Mouse (Mus musculus) MN1 (cell line): ENCODE data around the gene Tmtc1.
A peak's percentile ranks its signal among the peaks of the same experiment; 100 is the strongest.

Experiments used
- DNase-seq: peaks from one replicate; pipeline ENCODE4 v3.0.0-alpha.2; 2016; ENCODE audit warnings: low spot score

Gene Tmtc1

DNA sequence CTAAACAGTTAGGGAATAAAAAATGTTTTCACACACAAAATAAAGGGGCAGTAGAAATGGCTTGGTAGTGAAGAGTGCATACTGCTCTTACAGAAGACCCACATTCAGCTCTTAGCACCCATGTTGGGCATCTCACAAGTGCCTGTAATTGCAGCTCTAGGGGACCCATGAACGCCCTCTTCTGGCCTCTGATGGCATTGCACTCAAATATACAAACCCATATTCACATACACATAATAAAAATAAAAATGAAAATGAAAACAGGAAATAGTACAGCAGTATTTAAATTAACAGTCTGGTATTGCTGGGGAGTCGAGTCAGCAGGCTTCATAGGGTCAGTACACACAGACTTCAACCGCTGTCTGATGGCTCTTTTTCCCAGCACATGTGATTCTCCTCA lies 201.9 kb downstream of the Tmtc1 start:
- DNase-seq, result no peak

DNA sequence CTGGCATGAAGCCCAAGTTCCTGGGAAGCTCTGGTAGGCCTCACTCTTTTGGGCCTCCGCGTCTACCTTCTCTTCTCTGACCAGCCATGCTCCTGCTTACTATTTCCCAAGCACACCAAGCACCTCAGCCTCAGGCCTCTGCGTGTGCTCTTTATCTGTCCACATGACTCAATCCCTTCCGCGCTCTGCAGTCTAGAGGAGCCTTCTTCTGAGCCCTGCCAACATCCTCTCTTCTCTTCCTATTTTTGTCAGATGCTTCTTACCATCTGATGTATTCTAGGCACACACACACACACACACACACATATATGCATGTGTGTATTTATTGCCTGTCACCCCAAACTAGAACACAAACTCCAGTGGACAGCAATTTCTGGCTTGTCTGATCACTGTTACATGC lies 202.5 kb downstream of the Tmtc1 start:
- no peak for DNase-seq

DNA sequence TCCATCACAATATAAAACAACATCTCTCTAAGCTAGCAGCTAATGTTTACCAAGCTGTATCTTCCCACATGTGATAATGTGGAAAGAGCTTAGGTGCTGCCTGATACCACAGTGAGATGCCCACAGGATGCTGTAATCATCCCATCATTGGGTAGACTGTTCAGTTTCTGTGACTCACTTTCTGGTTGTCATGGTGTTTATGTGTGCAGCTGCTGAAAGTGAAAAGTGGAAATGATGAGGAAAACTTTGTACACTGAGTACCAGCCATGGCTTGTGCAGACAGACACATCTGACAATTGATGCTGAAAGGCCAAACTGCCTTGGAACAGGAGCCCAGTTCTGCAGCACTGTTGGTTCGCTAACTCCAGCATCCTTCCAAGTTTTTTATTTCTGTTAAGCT lies 204.9 kb downstream of the Tmtc1 start:
- no peak for DNase-seq

GRCm38 (mm10) chr6:148237453-148237852 lies 206.7 kb downstream of the Tmtc1 start:
- DNase-seq, result no peak

DNA sequence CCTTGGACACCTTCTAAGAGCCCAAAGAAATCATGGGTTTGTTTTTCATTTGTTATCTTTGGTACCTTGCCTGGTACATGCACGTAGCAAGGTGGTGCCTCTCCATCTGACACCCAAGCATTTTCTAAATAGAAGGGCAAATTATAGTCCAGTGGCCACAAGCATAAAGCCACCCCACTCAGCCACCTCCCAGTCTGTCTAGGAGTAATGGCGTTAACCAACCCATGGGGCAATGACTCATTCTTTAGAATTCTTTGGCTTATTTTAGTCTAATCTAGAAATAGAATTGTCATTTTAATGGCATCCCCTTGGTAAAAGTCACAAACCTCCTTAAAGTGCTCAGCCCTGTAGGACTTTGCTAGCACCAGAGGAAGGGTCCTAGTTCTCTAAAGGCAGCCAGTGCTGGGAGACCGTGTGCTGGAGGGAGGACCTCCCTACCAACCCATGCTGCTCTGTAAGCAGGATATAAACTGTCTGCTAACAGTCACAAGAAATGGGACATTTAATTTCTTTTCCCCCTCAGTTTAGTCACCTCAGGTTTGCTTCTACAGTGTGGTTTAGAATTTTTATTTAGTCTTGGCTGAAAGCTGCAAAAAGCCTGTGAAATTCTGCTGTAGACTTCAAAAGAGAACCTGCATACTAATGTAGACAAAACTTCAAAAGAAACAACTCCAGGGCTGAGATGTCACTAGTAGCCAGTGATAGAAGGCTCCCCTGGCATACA lies 209.9 kb downstream of the Tmtc1 start:
- DNase-seq, result no peak

DNA sequence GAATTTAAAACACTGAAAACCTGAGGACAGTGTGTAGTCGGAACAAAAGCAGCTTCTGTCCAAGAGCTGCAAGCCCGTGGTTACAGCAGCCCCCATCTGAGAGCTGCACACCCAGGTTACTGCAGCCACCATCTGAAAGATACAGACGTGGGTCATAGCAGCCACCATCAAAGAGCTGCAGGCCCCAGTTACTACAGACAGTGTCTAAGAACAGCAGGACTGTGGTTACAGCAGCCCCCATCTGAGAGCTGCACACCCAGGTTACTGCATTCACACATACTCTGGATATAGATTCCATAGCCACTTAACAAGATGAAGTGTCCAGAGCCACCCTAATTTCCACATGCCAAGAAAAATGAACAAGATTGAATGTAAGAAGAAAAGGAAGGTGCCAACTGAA lies 216.6 kb downstream of the Tmtc1 start:
- no peak for DNase-seq

DNA sequence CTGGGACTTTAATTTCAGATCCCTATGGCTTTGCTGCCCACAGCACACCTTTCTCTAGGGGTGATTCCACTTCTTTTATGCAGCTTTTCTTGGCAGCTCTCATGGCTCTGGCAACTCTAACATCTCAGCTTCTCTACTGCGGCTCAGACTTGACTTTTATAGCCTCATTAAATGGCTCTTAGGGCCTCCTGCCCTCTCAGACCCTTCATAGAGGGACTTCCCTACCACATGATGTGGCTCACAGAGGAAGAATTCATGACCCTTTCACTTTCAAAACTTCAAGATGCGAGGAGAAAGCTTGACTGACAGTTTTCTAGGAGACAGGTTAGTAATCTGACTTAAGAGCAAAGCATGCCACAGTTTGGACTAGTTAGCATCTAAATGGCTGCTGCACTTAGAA lies 221.5 kb downstream of the Tmtc1 start:
- DNase-seq, result no peak

DNA sequence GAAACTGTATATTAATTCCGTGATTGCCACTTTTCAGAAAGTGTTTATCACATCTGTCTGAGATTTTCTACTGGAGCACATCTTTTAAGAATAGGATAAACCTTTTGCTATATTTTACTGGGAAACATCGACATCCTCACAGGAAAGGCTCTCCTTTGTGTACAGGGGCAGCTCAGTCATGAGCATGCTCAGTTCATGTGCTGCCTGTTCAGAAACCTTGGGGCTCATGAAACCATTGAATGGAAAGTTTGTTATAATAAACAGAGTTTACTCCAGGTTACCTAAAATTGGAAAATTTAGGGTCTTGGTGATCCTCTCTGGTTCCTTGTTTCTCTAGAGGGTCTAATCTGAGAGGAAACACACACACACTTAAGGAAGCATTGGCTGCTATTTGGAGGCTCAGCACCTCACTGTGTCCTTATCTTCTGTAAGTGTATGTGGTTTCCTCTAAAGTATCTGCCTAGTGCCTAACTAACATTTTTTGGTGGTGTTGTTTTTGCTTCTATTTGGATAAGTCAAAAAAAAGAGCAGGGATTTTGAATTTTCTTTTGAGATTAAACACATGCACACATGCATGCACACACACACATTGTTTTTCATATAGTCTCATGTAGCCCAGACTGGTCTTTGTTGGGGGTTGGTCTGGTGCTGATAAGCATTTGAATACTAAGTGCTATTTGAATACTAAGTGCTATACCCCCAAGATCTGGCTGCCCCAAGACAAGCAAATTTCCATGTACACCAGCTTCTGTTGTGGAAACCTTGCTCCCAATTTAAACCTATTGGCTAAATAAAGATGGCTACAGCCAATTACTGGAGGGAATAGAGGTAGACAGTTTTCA lies 225.7 kb downstream of the Tmtc1 start:
- no peak for DNase-seq

- no peak for DNase-seq
Observed at GRCm38 (mm10) chr6:148216752-148217151, 227.4 kb downstream of the Tmtc1 start.

- peak; percentile 66 for DNase-seq
Observed at GRCm38 (mm10) chr6:148214765-148215164, 229.4 kb downstream of the Tmtc1 start.

GRCm38 (mm10) chr6:148211897-148212680 lies 232.1 kb downstream of the Tmtc1 start, which contains the start of gene Ergic2:
Gene Ergic2, minus strand, starts transcription at chr6:148212374.
- DNase-seq, result peak; percentile 100

DNA sequence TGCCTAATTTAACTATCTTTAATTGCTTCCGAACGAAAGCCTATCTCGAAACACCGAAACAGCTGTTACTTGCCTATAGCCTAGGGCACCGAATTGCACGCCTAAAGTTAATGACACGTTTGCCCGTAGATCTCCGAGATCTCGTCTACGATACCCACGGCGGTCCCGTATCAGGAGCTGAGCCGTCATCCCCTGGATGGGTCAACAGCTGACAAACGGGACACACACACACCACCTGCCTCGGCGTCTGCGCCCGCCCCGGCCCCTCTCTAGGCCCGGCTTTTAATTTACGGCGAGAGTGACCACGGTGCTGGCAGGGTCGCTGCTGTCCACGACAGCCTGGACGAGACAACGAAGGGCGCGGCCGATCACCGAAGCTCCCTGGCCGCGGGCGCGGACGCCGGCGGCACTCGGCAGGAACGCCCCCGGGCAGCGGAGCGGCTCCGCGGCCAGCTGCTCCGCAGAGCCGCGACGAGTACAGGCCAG lies 232.8 kb downstream of the Tmtc1 start:
- no peak for DNase-seq

DNA sequence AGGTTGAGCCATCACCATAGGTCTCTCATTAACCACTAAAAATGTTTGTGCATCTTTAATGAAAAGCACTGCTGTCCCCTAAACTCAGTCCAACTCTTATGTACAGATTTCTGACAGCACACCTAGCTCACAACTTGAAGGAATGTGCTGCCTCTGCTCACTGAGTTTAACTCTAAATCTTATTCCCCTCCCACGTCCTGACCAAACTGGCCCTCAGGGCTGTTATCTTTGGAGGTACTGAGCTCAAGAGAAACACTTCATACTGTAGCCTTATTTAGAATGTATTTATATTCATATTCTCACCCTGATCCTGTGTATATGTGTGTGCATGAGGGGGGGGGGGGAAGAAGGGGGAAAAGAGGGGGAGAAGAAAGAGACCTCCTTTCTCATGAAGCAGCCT lies 236.7 kb downstream of the Tmtc1 start:
- DNase-seq, result no peak

GRCm38 (mm10) chr6:148205134-148205533 lies 239.1 kb downstream of the Tmtc1 start:
- DNase-seq, result no peak

DNA sequence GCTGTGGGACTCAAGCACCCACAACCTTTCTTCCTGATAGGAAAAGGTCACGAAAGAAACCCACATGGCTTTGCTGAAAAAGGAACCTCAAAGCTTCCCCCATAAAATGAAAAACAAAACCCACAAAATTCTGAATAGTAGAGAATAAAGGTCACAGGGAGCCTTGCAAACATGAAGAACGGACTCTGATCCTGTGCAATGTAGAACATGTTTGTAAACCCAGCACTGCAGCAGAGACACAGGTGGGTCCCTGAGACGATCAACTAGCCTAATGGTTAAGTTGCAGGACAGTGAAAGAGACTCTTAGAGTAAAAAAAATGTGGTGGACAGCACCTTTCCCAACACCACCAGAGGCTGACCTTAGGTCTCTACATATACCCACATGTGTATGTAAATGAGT lies 244.5 kb downstream of the Tmtc1 start:
- DNase-seq, result no peak

GRCm38 (mm10) chr6:148199177-148199576 lies 245.0 kb downstream of the Tmtc1 start:
- no peak for DNase-seq

GRCm38 (mm10) chr6:148193972-148194701 lies 250.1 kb downstream of the Tmtc1 start:
- no peak for DNase-seq

- DNase-seq, result no peak
Observed at GRCm38 (mm10) chr6:148185694-148186093, 258.5 kb downstream of the Tmtc1 start.
